Mouse (Mus musculus) heart, embryonic 15.5 days (tissue): ENCODE data around the gene Olfr1246. TPM values are rescaled to one million over a fixed set of nuclear protein-coding genes. Genes with fewer than 3 reads are reported as not detected.
"Not testable (repeated sequence)": the region's sequence is repeated elsewhere in the genome, so short reads cannot be mapped to it uniquely, and the experiment has no call there.

Experiments used
- ATAC-seq: fragments of 200-750 bp; cut with Nextera tagmentation; replicated peaks from 2 replicates; pipeline ENCODE4 v1.8.0; 2017; ENCODE audit warnings: low read depth, moderate TSS enrichment; ENCODE audit not compliant: insufficient number of reproducible peaks, insufficient read depth, low FRiP score
- H3K27ac ChIP-seq: fragments of 300-500 bp; sonication (generic); 2 replicates; pipeline ENCODE4 v1.5.1; 2015; ENCODE audit warnings: mild to moderate bottlenecking, inconsistent platforms
- H3K27me3 ChIP-seq: fragments of 300-500 bp; sonication (generic); 2 replicates; pipeline ENCODE4 v1.6.1; 2015; ENCODE audit warnings: inconsistent platforms
- H3K36me3 ChIP-seq: fragments of 300-500 bp; sonication (generic); 2 replicates; pipeline ENCODE4 v1.6.1; 2015; ENCODE audit warnings: mild to moderate bottlenecking, inconsistent platforms
- H3K4me1 ChIP-seq: fragments of 300-500 bp; sonication (generic); replicated peaks from 2 replicates; pipeline ENCODE4 v1.6.1; 2015; ENCODE audit warnings: inconsistent platforms
- H3K4me2 ChIP-seq: fragments of 300-500 bp; sonication (generic); 2 replicates; pipeline ENCODE4 v1.6.1; 2015; ENCODE audit warnings: inconsistent platforms, mild to moderate bottlenecking, moderate library complexity
- H3K4me3 ChIP-seq: fragments of 300-500 bp; sonication (generic); 2 replicates; pipeline ENCODE4 v1.5.1; 2015; ENCODE audit warnings: mild to moderate bottlenecking, inconsistent platforms
- H3K9ac ChIP-seq: fragments of 300-500 bp; sonication (generic); 2 replicates; pipeline ENCODE4 v1.6.1; 2015; ENCODE audit warnings: mild to moderate bottlenecking, inconsistent platforms
- H3K9me3 ChIP-seq: fragments of 300-500 bp; sonication (generic); replicated peaks from 2 replicates; pipeline ENCODE4 v1.6.1; 2016; ENCODE audit warnings: inconsistent platforms
- WGBS: fragments of 180-500 bp; shearing (Covaris S2); methylation state at CpG from one replicate; pipeline ENCODE4 v1.1.7; 2015; ENCODE audit warnings: mixed read lengths; 5-methylcytosine and 5-hydroxymethylcytosine counted together
- polyA plus RNA-seq: library from polyadenylated mRNA; unstranded; fragments of >200 nt; fragmentation: Nextera tagmentation; extraction: Ambion mirVana; gene quantifications from 2 replicates; pipeline ENCODE4 v1.2.1, GENCODE M21; 2015

The Olfr1246 gene
- not detected in 2 replicates for polyA plus RNA-seq

- H3K4me3 ChIP-seq: no peak within 1 kb of the TSS
- no peak within 1 kb of the TSS for H3K4me2 ChIP-seq
- H3K27ac ChIP-seq: no peak within 1 kb of the TSS
- H3K27me3 ChIP-seq: no peaks in the 10 kb centered on the region
- WGBS: 69% methylated on average over 2 of the region's 2 CpGs
- no peaks in the 10 kb centered on the region for H3K4me1 ChIP-seq
- no peak for ATAC-seq
- no peak within 1 kb of the TSS for H3K9ac ChIP-seq
- no peaks in the 10 kb centered on the region for H3K36me3 ChIP-seq
- H3K9me3 ChIP-seq: no peaks in the 10 kb centered on the region
Observed at GRCm38 (mm10) chr2:89593057-89593456, at the start of gene Olfr1246. TSS of gene Olfr1246 (minus strand) at chr2:89593157.

GRCm38 (mm10) chr2:89634883-89635282, 41.9 kb upstream of the Olfr1246 start, which contains the start of gene Olfr1249:
TSS of gene Olfr1249 (minus strand) at chr2:89634983.
- no peaks in the 10 kb centered on the region for H3K36me3 ChIP-seq
- H3K27ac ChIP-seq: no peak within 1 kb of the TSS
- H3K9ac ChIP-seq: no peak within 1 kb of the TSS
- no peaks in the 10 kb centered on the region for H3K9me3 ChIP-seq
- no peak within 1 kb of the TSS for H3K4me3 ChIP-seq
- no peaks in the 10 kb centered on the region for H3K4me1 ChIP-seq
- no peak within 1 kb of the TSS for H3K4me2 ChIP-seq
- ATAC-seq: no peak
- 79% methylated on average over 2 of the region's 2 CpGs for WGBS
- no peaks in the 10 kb centered on the region for H3K27me3 ChIP-seq

- H3K4me1 ChIP-seq, H3K27me3 ChIP-seq, H3K4me3 ChIP-seq, H3K9ac ChIP-seq, H3K27ac ChIP-seq, H3K4me2 ChIP-seq, H3K9me3 ChIP-seq, ATAC-seq, H3K36me3 ChIP-seq: not testable (repeated sequence)
- WGBS: 96% methylated on average over 1 of the region's 1 CpGs
Observed at GRCm38 (mm10) chr2:89618145-89618544, 25.2 kb upstream of the Olfr1246 start, which contains the start of gene Olfr1248. TSS of gene Olfr1248 (minus strand) at chr2:89618245.

- no peaks in the 10 kb centered on the region for H3K27me3 ChIP-seq
- no peak within 1 kb of the TSS for H3K4me3 ChIP-seq
- whole genome bisulfite sequencing: 73% methylated on average over 2 of the region's 2 CpGs
- no peak within 1 kb of the TSS for H3K4me2 ChIP-seq
- H3K9ac ChIP-seq: no peak within 1 kb of the TSS
- no peak within 1 kb of the TSS for H3K27ac ChIP-seq
- H3K9me3 ChIP-seq: no peaks in the 10 kb centered on the region
- no peaks in the 10 kb centered on the region for H3K36me3 ChIP-seq
- no peak for ATAC-seq
- no peaks in the 10 kb centered on the region for H3K4me1 ChIP-seq
Observed at GRCm38 (mm10) chr2:89614030-89614429, 21.1 kb upstream of the Olfr1246 start, which contains the start of gene Olfr1247. TSS of gene Olfr1247 (minus strand) at chr2:89614130.

- Histone ChIP-seq H3K9ac (no peak within 1 kb of the TSS), H3K27me3 (no peaks in the 10 kb centered on the region), H3K4me1 (no peaks in the 10 kb centered on the region), H3K4me3 (no peak within 1 kb of the TSS), H3K36me3 (no peaks in the 10 kb centered on the region), H3K4me2 (no peak within 1 kb of the TSS), H3K27ac (no peak within 1 kb of the TSS), H3K9me3 (no peaks in the 10 kb centered on the region)
- ATAC-seq: no peak
- WGBS: 74% methylated on average over 1 of the region's 1 CpGs
Observed at GRCm38 (mm10) chr2:89578347-89578746, 14.6 kb downstream of the Olfr1246 start, which contains the start of gene Olfr1245. TSS of gene Olfr1245 (minus strand) at chr2:89578447.

GRCm38 (mm10) chr2:89562706-89563105, 30.3 kb downstream of the Olfr1246 start:
- not testable (repeated sequence) for H3K4me2 ChIP-seq, H3K36me3 ChIP-seq, H3K4me1 ChIP-seq, ATAC-seq, H3K27me3 ChIP-seq, H3K27ac ChIP-seq, H3K9ac ChIP-seq, H3K4me3 ChIP-seq, H3K9me3 ChIP-seq
- WGBS: 50% methylated on average over 2 of the region's 2 CpGs

GRCm38 (mm10) chr2:89544516-89544915, 48.4 kb downstream of the Olfr1246 start:
- no peak overlapping the region for H3K4me3 ChIP-seq
- no peak overlapping the region for H3K27ac ChIP-seq
- no peaks in the 10 kb centered on the region for H3K9me3 ChIP-seq
- no peaks in the 10 kb centered on the region for H3K4me1 ChIP-seq
- H3K9ac ChIP-seq: no peak overlapping the region
- WGBS: 52% methylated on average over 2 of the region's 2 CpGs
- H3K36me3 ChIP-seq: no peaks in the 10 kb centered on the region
- H3K27me3 ChIP-seq: no peaks in the 10 kb centered on the region
- H3K4me2 ChIP-seq: no peak overlapping the region
- ATAC-seq: no peak

- no peaks in the 10 kb centered on the region for H3K27me3 ChIP-seq
- H3K4me2 ChIP-seq: no peak overlapping the region
- H3K9me3 ChIP-seq: no peaks in the 10 kb centered on the region
- ATAC-seq: no peak
- 37% methylated on average over 1 of the region's 1 CpGs for WGBS
- H3K36me3 ChIP-seq: no peaks in the 10 kb centered on the region
- H3K4me3 ChIP-seq: no peak overlapping the region
- H3K27ac ChIP-seq: no peak overlapping the region
- no peak overlapping the region for H3K9ac ChIP-seq
- H3K4me1 ChIP-seq: no peaks in the 10 kb centered on the region
Observed at GRCm38 (mm10) chr2:89539923-89540322, 53.0 kb downstream of the Olfr1246 start.

Other genes with a start within 250 kb of the Olfr1246 start
- not detected in 2 replicates for gene Olfr1234, start 228.3 kb downstream of the Olfr1246 start, polyA plus RNA-seq
- gene Olfr1238, start 183.5 kb downstream of the Olfr1246 start, polyA plus RNA-seq: not detected in 2 replicates
- gene Olfr1239, start 172.8 kb downstream of the Olfr1246 start, polyA plus RNA-seq: not detected in 2 replicates
- not detected in 2 replicates for gene Olfr1240, start 150.2 kb downstream of the Olfr1246 start, polyA plus RNA-seq
- not detected in 2 replicates for gene Olfr1241, start 106.0 kb downstream of the Olfr1246 start, polyA plus RNA-seq
- gene Olfr1242, start 94.8 kb downstream of the Olfr1246 start, polyA plus RNA-seq: not detected in 2 replicates
- gene Olfr1243, start 61.7 kb downstream of the Olfr1246 start, polyA plus RNA-seq: not detected in 2 replicates
- gene Olfr1245, start 14.7 kb downstream of the Olfr1246 start, polyA plus RNA-seq: not detected in 2 replicates
- gene Olfr1247, start 21.0 kb upstream of the Olfr1246 start, polyA plus RNA-seq: not detected in 2 replicates
- not detected in 2 replicates for gene Olfr1248, start 25.1 kb upstream of the Olfr1246 start, polyA plus RNA-seq
- gene Olfr1249, start 41.8 kb upstream of the Olfr1246 start, polyA plus RNA-seq: not detected in 2 replicates
- gene Olfr1250, start 68.3 kb upstream of the Olfr1246 start, polyA plus RNA-seq: not detected in 2 replicates
- not detected in 2 replicates for gene Olfr1251, start 78.8 kb upstream of the Olfr1246 start, polyA plus RNA-seq
- not detected in 2 replicates for gene Olfr1252, start 131.9 kb upstream of the Olfr1246 start, polyA plus RNA-seq
- gene Olfr1253, start 163.9 kb upstream of the Olfr1246 start, polyA plus RNA-seq: not detected in 2 replicates
- gene Olfr1254, start 200.5 kb upstream of the Olfr1246 start, polyA plus RNA-seq: not detected in 2 replicates
- not detected in 2 replicates for gene Olfr1255, start 218.9 kb upstream of the Olfr1246 start, polyA plus RNA-seq
- not detected in 2 replicates for gene Olfr1256, start 248.4 kb upstream of the Olfr1246 start, polyA plus RNA-seq